Mouse (Mus musculus) liver, postnatal 0 days (tissue): Measurements from ENCODE around the gene Gadl1. TPM values are rescaled to one million over a fixed set of nuclear protein-coding genes. Genes with fewer than 3 reads are reported as not detected.
A peak's percentile ranks its signal among the peaks of the same experiment; 100 is the strongest.
"Not testable (repeated sequence)": the region's sequence is repeated elsewhere in the genome, so short reads cannot be mapped to it uniquely, and the experiment has no call there.

Experiments
- ATAC-seq: fragments of 200-750 bp; cut with Nextera tagmentation; 2 replicates; pipeline ENCODE4 v1.8.0; 2017; ENCODE audit warnings: mild to moderate bottlenecking, moderate library complexity
- DNase-seq: peaks from one replicate; pipeline ENCODE4 v3.0.0-alpha.2; 2016
- H3K27ac ChIP-seq: fragments of 300-500 bp; sonication (generic); 2 replicates; pipeline ENCODE4 v1.5.1; 2014; ENCODE audit warnings: antibody characterized with exemption, moderate library complexity, mild to moderate bottlenecking, low read depth
- H3K27me3 ChIP-seq: fragments of 300-500 bp; sonication (generic); 2 replicates; pipeline ENCODE4 v1.6.1; 2014; ENCODE audit warnings: low read length, control low read depth, mixed read lengths; ENCODE audit not compliant: insufficient read depth
- H3K36me3 ChIP-seq: fragments of 300-500 bp; sonication (generic); replicated peaks from 2 replicates; pipeline ENCODE4 v1.6.1; 2014; ENCODE audit warnings: mild to moderate bottlenecking, control low read depth, low read length, moderate library complexity, mixed read lengths; ENCODE audit not compliant: insufficient read depth
- H3K4me1 ChIP-seq: fragments of 300-500 bp; sonication (generic); 2 replicates; pipeline ENCODE4 v1.6.1; 2014; ENCODE audit warnings: antibody characterized with exemption, mild to moderate bottlenecking, control low read depth; ENCODE audit not compliant: insufficient read depth
- H3K4me2 ChIP-seq: fragments of 300-500 bp; sonication (generic); 2 replicates; pipeline ENCODE4 v1.6.1; 2014; ENCODE audit warnings: low read depth, mild to moderate bottlenecking, low read length, moderate library complexity, mixed read lengths
- H3K4me3 ChIP-seq: fragments of 300-500 bp; sonication (generic); 2 replicates; pipeline ENCODE4 v1.5.1; 2014; ENCODE audit warnings: low read depth, low read length
- H3K9ac ChIP-seq: fragments of 300-500 bp; sonication (generic); replicated peaks from 2 replicates; pipeline ENCODE4 v1.6.1; 2014; ENCODE audit warnings: mild to moderate bottlenecking, moderate library complexity
- H3K9me3 ChIP-seq: fragments of 300-500 bp; sonication (generic); 2 replicates; pipeline ENCODE4 v1.6.1; 2016; ENCODE audit warnings: mild to moderate bottlenecking, control low read depth, low read length, mixed read lengths
- CTCF ChIP-seq: sonication (generic); IDR thresholded peaks from 2 replicates; pipeline ENCODE4 v1.5.1; 2016; ENCODE audit warnings: antibody characterized with exemption, low read depth
- EP300 ChIP-seq: IDR thresholded peaks from 2 replicates; pipeline ENCODE4 v1.6.1; 2016; ENCODE audit warnings: antibody characterized with exemption, low read depth, mild to moderate bottlenecking
- WGBS: fragments of 180-500 bp; shearing (Covaris S2); extraction: QIAGEN DNeasy Blood & Tissue Kit; methylation state at CpG from one replicate; pipeline ENCODE4 v1.1.7; 2014; ENCODE audit not compliant: insufficient replicate concordance; 5-methylcytosine and 5-hydroxymethylcytosine counted together
- polyA plus RNA-seq: library from polyadenylated mRNA; unstranded; fragments of >200 nt; fragmentation: Nextera tagmentation; extraction: Ambion mirVana; gene quantifications from 2 replicates; pipeline ENCODE4 v1.2.1, GENCODE M21; 2015

Gadl1 gene
- polyA plus RNA-seq, 1 experiment from 2014 or later, result 0.19 TPM

GRCm38 (mm10) chr9:116029076-116029475 is 119.8 kb downstream of the Gadl1 start:
- no peak for DNase-seq
- Histone ChIP-seq H3K27me3 (no peaks in the 10 kb centered on the region), H3K27ac (no peak overlapping the region), H3K36me3 (no peaks in the 10 kb centered on the region), H3K4me1 (no peaks in the 10 kb centered on the region), H3K4me3 (no peak overlapping the region), H3K9me3 (no peaks in the 10 kb centered on the region), H3K4me2 (no peak overlapping the region), H3K9ac (no peak overlapping the region)
- 77% methylated on average over 2 of the region's 2 CpGs for WGBS
- ATAC-seq, result no peak
- TF ChIP-seq EP300, result no peak
- no peak for TF ChIP-seq CTCF

- Histone ChIP-seq H3K9ac (no peak overlapping the region), H3K4me2 (no peak overlapping the region), H3K27me3 (no peaks in the 10 kb centered on the region), H3K9me3 (no peaks in the 10 kb centered on the region), H3K4me3 (no peak overlapping the region), H3K27ac (no peak overlapping the region), H3K36me3 (no peaks in the 10 kb centered on the region), H3K4me1 (no peaks in the 10 kb centered on the region)
- DNase-seq, result no peak
- no peak for ATAC-seq
- WGBS, result 57% methylated on average over 5 of the region's 5 CpGs
- TF ChIP-seq EP300 (no peak), CTCF (no peak)
These were observed 123.5 kb downstream of the Gadl1 start for GRCm38 (mm10) chr9:116032711-116033110.

GRCm38 (mm10) chr9:116038275-116038674 is 129.0 kb downstream of the Gadl1 start:
- H3K4me1 ChIP-seq, result no peaks in the 10 kb centered on the region
- no peaks in the 10 kb centered on the region for H3K36me3 ChIP-seq
- no peak overlapping the region for H3K9ac ChIP-seq
- no peak overlapping the region for H3K4me2 ChIP-seq
- H3K4me3 ChIP-seq, result no peak overlapping the region
- H3K27ac ChIP-seq, result no peak overlapping the region
- no peak for DNase-seq
- no peak for ATAC-seq
- H3K27me3 ChIP-seq, result no peaks in the 10 kb centered on the region
- WGBS, result 75% methylated on average over 6 of the region's 6 CpGs
- H3K9me3 ChIP-seq, result no peaks in the 10 kb centered on the region
- TF ChIP-seq CTCF (no peak), EP300 (no peak)

GRCm38 (mm10) chr9:116039981-116040380 is 130.7 kb downstream of the Gadl1 start:
- Histone ChIP-seq H3K27me3 (no peaks in the 10 kb centered on the region), H3K36me3 (no peaks in the 10 kb centered on the region), H3K9ac (no peak overlapping the region), H3K4me1 (no peaks in the 10 kb centered on the region), H3K4me2 (no peak overlapping the region), H3K4me3 (no peak overlapping the region), H3K9me3 (no peaks in the 10 kb centered on the region), H3K27ac (no peak overlapping the region)
- WGBS, result 76% methylated on average over 4 of the region's 4 CpGs
- ATAC-seq (no peak), DNase-seq (no peak)
- no peak for TF ChIP-seq CTCF
- TF ChIP-seq EP300, result no peak

- 79% methylated on average over 14 of the region's 14 CpGs for WGBS
- ATAC-seq, result not testable (repeated sequence)
These were observed 131.6 kb downstream of the Gadl1 start for GRCm38 (mm10) chr9:116040852-116041251.

GRCm38 (mm10) chr9:116041369-116041768 is 132.1 kb downstream of the Gadl1 start:
- H3K36me3 ChIP-seq, result no peaks in the 10 kb centered on the region
- H3K4me3 ChIP-seq, result no peak overlapping the region
- H3K4me1 ChIP-seq, result no peaks in the 10 kb centered on the region
- 52% methylated on average over 4 of the region's 4 CpGs for WGBS
- ATAC-seq (no peak), DNase-seq (no peak)
- no peak overlapping the region for H3K4me2 ChIP-seq
- H3K27ac ChIP-seq, result no peak overlapping the region
- no peaks in the 10 kb centered on the region for H3K9me3 ChIP-seq
- H3K27me3 ChIP-seq, result no peaks in the 10 kb centered on the region
- no peak overlapping the region for H3K9ac ChIP-seq
- TF ChIP-seq EP300, result no peak
- TF ChIP-seq CTCF, result no peak

More at GRCm38 (mm10) chr9:116040852-116041251, 131.6 kb downstream of the Gadl1 start:
- not testable (repeated sequence) for DNase-seq, H3K27ac ChIP-seq, H3K36me3 ChIP-seq, H3K9me3 ChIP-seq, H3K9ac ChIP-seq, H3K27me3 ChIP-seq, H3K4me3 ChIP-seq, H3K4me1 ChIP-seq, H3K4me2 ChIP-seq

GRCm38 (mm10) chr9:116041787-116042186 is 132.5 kb downstream of the Gadl1 start:
- ATAC-seq, result no peak
- Histone ChIP-seq H3K4me1 (no peaks in the 10 kb centered on the region), H3K4me2 (no peak overlapping the region), H3K9me3 (no peaks in the 10 kb centered on the region), H3K4me3 (no peak overlapping the region), H3K9ac (no peak overlapping the region), H3K27ac (no peak overlapping the region), H3K36me3 (no peaks in the 10 kb centered on the region), H3K27me3 (no peaks in the 10 kb centered on the region)
- DNase-seq, result peak; percentile 76
- peak; percentile 83 for TF ChIP-seq CTCF
- no peak for TF ChIP-seq EP300
- 16% methylated on average over 3 of the region's 3 CpGs for WGBS
